Mouse (Mus musculus) bone marrow macrophage, adult 2 months (primary cell): ENCODE measurements around the gene Nme8.

Source experiments
- CTCF ChIP-seq: IDR thresholded peaks from 2 replicates; pipeline ENCODE4 v1.5.1; 2012; ENCODE audit warnings: low read depth, mild to moderate bottlenecking, low read length, moderate library complexity
- POLR2A ChIP-seq: IDR thresholded peaks from 2 replicates; pipeline ENCODE4 v1.6.1; 2012; ENCODE audit warnings: mild to moderate bottlenecking, low read depth, low read length, borderline replicate concordance

- TF ChIP-seq POLR2A: no peak
- no peak for TF ChIP-seq CTCF
These were observed 95.1 kb downstream of the Nme8 start for GRCm38 (mm10) chr13:19602531-19602930.
